Mouse (Mus musculus) common myeloid progenitor, adult 5-6 weeks (primary cell): ENCODE results near the gene Brpf3. TPM values are rescaled to one million over a fixed set of nuclear protein-coding genes. Genes with fewer than 3 reads are reported as not detected.

Experiments
- ATAC-seq: replicated peaks from 2 replicates; pipeline ENCODE4 v1.8.0; 2016; ENCODE audit warnings: low read depth, mild to moderate bottlenecking, moderate TSS enrichment, inconsistent platforms; ENCODE audit not compliant: poor library complexity, severe bottlenecking
- total RNA-seq: library from RNA; stranded (forward); fragments of 200-1000, 187-1606 nt; gene quantifications from 2 replicates; pipeline ENCODE4 v1.2.3, GENCODE M21; 2017

The Brpf3 gene
- total RNA-seq, 1 experiment from 2014 or later: 9.7 TPM

DNA sequence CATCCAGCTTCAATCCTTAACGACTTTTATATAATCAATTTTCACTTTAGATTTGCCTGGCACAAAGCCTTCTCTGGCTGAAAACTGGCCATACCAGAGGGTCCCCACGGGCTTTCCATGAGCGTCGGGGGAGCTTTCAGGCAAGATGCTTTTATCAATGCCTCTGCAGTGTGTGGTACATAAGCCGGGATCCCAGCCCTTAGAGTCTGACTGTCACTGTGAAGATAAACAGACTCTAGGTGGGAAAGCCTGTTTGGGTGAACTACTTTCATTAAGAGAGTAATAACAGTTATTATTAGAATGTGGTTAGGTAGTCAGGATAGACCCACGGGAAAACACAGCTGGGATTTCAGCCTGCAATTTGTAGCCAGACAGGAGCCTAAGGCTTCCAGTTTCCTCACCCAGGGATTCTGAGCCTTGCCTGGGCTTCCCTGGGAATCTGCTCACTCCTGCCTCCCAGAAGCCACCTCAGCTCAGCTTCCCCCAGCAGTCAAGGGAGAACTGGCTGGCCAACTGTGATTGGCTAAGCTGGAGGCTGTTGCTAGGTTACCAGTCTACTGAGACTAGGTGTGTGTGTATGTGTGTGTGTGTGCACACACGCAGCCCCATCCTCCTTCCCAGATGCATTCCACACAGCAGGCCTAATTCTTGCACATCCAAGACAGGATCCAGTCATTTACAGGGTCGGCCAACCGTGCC is 68.7 kb downstream of the Brpf3 start:
- no peak for ATAC-seq

DNA sequence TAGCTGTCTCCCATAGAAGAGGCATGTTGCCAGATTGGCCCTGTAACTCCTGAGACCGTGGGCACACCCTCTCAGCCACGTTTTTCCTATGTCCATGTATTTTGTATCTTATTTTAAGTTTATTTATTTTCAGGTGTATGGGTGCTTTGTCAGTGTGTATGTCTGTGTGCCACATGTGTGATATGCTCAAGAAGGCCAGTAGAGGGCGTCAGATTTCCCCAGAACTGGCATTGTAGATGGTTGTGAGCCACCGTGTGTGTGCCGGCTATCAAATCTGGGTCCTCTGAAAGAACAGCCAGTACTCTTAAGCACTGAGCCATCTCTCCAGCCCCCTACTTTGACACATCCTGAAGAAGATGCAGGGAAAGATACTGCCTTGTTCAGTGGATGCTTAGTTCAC is 69.5 kb downstream of the Brpf3 start:
- no peak for ATAC-seq

DNA sequence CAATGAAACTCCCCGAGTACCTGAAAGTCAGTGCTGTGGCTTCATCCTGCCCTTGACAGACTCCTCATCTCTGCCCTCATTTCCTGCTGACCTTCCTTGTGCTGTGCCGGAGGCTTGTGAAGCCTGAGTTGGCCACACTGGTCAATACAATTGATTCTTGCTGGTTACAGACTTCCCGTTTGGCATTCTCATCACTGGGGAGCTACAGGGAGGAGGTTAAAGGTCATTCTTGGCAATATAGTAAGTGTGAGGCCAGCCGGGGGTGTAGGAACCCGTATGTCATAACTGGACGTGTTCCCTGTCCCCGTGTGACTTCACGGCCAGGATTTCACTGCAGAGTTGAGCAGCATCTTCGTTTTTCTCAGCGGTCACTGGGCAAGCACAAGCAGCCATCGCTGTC is 70.9 kb downstream of the Brpf3 start:
- ATAC-seq: no peak

DNA sequence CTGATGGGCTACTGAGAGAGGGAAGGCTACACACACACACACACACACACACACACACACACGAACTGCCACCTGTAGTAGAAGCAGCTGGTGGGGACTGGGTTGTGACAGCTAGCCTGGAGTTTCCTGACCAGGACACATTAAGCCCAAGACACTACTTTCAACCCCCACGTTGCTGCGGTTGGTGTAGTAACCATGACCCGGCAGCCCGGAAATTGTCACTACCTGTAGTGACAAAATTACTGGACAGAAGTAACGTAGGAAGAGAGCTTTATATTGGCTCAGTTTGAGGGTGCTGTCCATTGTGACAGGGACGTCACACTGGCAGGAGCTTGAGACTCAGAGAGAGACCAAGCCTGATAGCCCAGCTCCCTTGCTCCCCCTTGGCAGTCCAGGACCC is 71.4 kb downstream of the Brpf3 start:
- no peak for ATAC-seq

DNA sequence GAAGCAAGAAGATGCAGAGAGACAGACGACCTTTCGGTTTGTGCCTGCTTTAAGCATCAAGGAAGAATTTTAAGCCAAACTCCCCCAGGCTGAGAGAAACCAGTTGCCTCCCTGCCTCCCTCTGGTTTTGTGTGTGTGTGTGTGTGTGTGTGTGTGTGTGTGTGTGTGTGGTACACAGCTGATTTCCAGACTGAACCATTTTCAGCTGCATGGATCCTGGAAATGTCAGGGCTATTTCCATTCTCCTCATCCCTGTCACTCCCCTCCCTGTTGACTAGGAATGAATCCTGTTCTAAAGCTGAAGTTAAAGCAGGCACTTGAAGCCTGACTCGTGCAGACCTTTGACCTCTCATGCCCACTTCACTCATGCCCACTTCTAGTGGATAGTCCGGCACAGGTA is 73.3 kb downstream of the Brpf3 start:
- ATAC-seq: no peak

DNA sequence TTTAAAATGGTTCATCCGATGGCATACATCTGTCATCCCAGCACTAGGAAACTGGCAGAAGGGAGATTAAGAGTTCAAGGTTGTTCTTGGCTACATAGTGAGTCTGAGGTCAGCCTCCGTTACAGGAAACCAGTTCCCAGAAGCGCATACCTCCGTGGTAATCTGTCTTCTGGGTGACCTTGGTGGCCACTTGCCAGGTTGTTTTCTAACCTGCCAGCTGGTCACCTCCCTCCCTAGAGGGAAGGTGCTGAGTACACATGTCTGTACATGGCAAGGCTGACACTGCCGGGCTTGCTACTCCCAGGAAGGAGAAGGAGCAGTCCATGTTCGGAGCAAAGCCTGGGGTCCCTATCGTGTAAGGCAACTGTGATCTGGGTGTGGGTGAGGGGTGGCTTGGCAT is 73.9 kb downstream of the Brpf3 start:
- ATAC-seq: no peak

DNA sequence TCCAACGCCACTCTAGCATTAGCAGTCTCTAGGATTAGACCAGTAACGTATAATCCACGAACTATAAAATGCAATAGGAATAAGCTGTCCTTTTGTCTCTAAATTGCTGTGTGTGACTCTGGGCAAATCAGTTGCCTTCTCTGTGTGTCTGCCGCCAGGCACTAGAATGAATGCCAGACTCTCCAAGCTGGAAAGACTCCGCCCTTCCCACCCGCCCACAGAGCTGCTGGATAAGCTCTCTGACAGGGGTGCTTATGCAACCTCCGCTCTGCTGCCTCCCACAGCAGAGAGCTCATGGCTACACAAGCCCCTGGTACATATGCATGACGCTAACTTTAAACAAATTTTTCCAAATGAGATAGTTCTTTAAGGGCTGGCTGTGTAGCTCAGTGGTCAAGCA is 74.4 kb downstream of the Brpf3 start:
- no peak for ATAC-seq

DNA sequence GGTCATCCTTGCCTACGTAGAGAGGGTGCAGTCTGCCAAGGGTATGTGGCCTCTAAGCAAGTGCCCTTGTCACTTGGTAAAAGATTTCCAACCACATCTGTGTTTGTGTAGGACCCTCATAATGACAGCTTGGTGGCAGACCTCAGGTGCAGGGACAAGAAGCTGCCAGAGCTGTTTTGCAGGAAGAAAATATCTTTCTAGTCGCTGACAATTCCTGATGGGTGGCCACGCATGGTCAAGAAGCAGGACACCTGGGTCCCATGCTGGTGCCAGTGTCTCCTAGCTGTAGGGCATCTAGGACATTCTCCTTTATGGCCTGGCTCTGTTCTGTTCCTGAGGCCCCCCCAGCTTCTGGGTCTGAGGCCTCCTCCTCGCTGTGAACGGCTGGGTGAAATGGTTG is 75.4 kb downstream of the Brpf3 start:
- ATAC-seq: no peak

DNA sequence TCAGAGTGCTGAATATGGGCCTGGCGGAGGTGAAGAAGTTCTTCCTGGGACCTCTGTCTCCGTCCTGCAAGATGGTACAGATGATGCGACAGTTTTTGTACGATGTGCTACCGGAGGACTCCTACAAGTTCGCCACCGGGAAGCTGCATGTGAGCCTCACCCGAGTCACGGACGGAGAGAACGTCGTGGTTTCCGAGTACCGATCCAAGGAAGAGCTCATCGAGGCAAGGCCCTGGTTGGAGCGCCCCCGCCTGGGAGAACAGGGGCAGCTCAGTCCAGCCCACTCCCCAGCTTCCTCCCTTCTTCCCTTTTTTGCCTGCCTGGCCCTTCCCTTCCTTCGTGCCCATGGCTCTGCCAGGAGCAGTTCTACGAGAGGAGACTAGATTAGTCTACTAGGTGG is 75.9 kb downstream of the Brpf3 start:
- ATAC-seq: peak; percentile 50

DNA sequence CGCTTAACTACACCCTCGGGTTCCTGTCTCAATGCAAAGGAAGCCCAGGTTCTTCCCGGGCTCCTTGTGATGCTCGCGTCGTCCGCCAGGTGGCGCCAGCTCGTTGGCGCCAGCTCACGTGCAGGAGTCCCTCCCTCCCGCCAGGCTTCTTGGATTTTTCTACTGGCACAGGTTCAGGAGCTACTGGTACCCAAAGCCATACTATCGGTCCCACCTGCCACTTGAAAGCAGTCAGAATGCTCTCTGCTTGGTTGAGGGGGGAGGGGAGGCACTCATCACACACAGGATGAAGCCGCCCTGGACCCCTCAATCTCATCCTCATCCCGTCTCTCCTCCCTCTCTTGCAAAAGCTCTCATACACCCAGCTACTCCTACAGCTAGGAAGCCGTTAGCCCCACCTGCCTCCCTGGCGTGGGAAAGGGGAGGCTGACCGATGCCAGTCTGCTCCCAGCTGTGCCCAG is 79.1 kb downstream of the Brpf3 start:
- peak; percentile 72 for ATAC-seq

DNA sequence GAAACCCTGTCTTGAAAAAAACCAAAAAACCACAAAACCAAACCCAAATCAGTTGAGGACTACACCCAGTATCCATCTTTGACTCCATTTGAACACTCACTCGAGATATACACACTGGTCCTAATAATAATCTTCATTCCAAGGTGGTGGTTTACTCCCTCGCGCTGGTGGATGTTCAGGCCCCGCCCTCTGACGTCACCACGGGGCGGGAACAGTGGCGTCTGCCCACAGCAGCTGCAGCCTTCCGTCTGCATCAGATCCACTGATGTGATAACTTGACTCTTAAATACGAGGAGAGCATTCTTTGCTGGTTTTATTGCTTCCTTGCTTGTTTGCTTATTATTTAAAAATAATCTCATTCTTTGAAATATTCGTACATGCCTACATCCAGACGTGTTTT is 81.4 kb downstream of the Brpf3 start:
- ATAC-seq: peak; percentile 80

DNA sequence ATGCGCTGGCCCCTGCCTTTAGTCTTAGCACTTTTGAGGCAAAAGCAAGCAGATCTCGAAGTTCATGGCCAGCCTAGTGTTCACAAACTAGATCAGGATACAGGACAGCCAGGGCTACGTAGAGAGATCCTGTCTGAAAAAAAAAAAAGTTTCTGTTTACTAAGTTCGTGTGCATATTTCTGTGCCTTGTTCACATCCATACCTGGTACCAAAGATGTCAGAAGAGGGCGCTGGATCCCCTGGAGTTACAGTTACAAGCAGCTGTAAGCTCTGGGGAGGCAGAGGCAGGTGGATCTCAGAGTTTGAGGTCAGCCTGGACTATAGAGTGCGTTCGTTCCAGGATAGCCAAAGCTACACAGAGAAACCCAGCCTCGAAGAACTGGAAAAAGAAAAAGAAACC is 81.9 kb downstream of the Brpf3 start:
- no peak for ATAC-seq

DNA sequence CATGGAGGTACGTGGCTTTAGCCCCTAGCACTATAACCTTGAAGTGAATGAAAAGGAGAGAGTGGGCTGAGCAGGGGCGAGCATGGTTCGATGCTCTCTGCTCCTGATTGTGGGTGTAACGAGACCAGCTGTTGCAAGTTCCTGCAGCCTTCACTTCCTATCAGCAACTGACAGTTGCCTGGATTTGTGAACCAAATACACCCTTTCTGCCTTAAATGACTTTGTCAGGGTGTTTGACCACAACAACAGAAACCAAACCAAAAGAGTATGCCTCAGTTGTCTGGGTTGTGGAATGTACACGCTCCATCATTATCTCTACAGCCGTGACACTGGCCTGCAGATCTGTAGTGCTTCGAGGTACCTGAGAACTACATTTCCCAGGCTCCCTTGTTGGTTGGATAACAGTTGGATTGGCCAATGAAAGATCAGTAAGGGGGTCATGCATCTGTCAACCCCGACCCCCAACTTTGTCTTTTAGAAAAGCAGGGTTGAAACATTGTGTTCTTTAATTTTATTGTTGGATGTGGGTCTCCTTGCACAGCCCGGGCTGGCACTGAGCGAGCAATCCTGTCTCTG is 83.1 kb downstream of the Brpf3 start:
- ATAC-seq: no peak

DNA sequence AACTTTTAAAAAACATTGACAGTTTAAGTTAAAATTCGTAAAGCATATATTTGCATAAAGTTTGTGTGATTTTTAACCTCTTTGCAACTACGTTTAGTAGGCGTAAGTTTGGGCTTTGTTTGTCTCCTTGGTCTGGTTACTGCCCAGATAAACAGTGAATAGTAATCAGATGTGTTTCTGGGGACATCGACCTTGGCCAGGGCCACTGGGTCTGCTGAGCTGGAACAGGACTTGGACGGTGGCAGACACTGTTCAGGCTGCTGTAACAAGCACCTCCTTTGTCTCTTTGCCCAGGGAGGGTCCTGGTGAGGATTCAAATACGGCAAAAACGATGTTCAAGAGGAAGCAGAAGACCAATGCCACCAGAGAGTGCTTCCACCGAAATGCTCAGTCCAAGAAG is 84.3 kb downstream of the Brpf3 start:
- ATAC-seq: no peak

DNA sequence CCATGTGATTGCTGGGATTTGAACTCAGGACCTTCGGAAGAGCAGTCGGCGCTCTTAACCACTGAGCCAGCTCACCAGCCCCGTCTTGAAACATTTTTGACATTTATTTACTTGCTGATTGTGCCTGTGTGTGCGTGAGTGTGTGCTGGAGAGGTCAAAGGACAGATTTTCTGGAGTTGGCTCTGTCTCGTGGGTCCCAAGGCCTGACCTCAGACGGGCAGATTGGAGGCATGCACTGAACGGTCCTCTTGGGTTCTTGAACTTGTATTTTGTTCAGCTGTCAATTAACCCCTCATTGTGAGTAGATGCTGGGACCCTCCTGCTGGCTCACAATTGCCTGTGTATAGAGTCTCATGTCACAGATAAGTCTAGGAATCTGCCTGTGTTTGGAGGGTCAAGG is 85.4 kb downstream of the Brpf3 start:
- no peak for ATAC-seq

Other genes starting within 250 kb of the Brpf3 start
- gene Clps, start 240.3 kb upstream of the Brpf3 start, total RNA-seq: not detected in 2 replicates
- not detected in 2 replicates for gene Lhfpl5, start 225.4 kb upstream of the Brpf3 start, total RNA-seq
- 126 and 167 TPM in 2 replicates for gene Srpk1, start 178.4 kb upstream of the Brpf3 start, total RNA-seq
- gene Slc26a8, start 110.9 kb upstream of the Brpf3 start, total RNA-seq: 1.1 TPM in 1 of 2 replicates, not detected in the other
- 81.4 and 94.2 TPM in 2 replicates for gene Mapk14, start 109.8 kb upstream of the Brpf3 start, total RNA-seq
- gene AC170998.1, start 75.0 kb upstream of the Brpf3 start, total RNA-seq: 3.4 TPM in 1 of 2 replicates, not detected in the other
- 0.73 TPM in 1 of 2 replicates, not detected in the other for gene Mapk13, start 31.8 kb upstream of the Brpf3 start, total RNA-seq
- not detected in 2 replicates for gene Pnpla1, start 57.3 kb downstream of the Brpf3 start, total RNA-seq
- gene 4930539E08Rik, start 114.2 kb downstream of the Brpf3 start, total RNA-seq: 1.0 and 1.6 TPM in 2 replicates
- gene Pxt1, start 142.8 kb downstream of the Brpf3 start, total RNA-seq: not detected in 2 replicates
- 73.9 and 83.7 TPM in 2 replicates for gene Kctd20, start 150.9 kb downstream of the Brpf3 start, total RNA-seq
- gene Stk38, start 206.9 kb downstream of the Brpf3 start, total RNA-seq: 94.7 and 123 TPM in 2 replicates
- 954 and 1,077 TPM in 2 replicates for gene Srsf3, start 231.5 kb downstream of the Brpf3 start, total RNA-seq